Mouse (Mus musculus) spleen, adult 2 months (tissue): ENCODE results near the gene Gm20388.

Experiments used
- CTCF ChIP-seq: fragments of 200-500 bp; IDR thresholded peaks from 2 replicates; pipeline ENCODE4 v1.5.1; 2011; ENCODE audit warnings: mild to moderate bottlenecking, inconsistent platforms; ENCODE audit not compliant: insufficient read depth, insufficient read length, insufficient replicate concordance; ENCODE audit errors: extremely low read depth
- POLR2A ChIP-seq: fragments of 200-500 bp; IDR thresholded peaks from 2 replicates; pipeline ENCODE4 v1.6.1; 2011; ENCODE audit warnings: low read depth, low read length, inconsistent platforms

DNA sequence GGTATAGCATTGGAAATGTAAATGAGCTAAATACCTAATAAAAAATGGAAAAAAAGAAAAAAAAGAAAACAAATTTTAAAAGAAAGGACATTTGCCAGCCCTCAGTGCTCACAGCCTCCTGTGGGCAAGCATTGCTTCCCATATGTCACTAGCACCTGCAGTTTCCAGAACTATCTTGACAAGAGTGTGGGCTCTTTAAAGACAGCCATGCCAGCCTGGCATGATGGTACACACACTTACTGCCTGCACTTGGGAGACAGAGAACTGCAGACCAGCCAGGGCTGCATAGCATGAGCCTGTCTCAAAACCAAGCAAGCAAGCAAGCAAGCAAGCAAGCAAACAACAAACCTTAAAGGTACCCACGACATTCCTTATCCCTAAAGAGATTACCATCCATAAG lies 1994.8 kb downstream of the Gm20388 start:
- TF ChIP-seq CTCF (no peak), POLR2A (no peak)
